Mouse (Mus musculus): Measurements from ENCODE around the gene Pus3.
A peak's percentile ranks its signal among the peaks of the same experiment; 100 is the strongest.

DNA sequence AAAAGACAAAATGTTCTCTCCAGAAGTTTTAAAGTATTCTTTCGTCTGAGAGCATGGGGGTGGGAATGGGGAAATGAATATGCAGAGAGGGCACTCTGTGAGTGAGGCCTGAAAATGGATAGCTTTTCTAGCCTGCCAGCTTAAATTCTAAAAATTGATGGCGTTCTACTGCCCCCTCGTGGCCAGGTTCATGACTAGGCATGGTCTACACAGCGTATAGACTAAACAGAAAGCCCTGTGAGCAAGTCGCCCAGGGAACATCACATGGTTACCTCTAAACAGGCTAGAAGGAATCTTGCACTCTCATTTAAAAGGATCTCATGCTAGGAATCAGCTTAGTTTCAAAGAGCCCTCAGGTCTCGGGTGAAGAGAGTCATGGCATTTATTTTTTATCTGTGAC, 16.9 kb upstream of the Pus3 start:
- no peak for TF ChIP-seq POLR2A (IDR thresholded peaks at IDR 0.05; ENCODE audit: low read depth, low read length)
- peak; percentile 37; the same call in 1 of the 2 replicates for TF ChIP-seq CTCF (IDR thresholded peaks at IDR 0.05; ENCODE audit: borderline replicate concordance, insufficient read depth, low read length)
